Mouse (Mus musculus) testis, adult 2 months (tissue): ENCODE results near the gene Gbp2b. TPM values are rescaled to one million over a fixed set of nuclear protein-coding genes. Genes with fewer than 3 reads are reported as not detected.
A peak's percentile ranks its signal among the peaks of the same experiment; 100 is the strongest.
"Not testable (repeated sequence)": the region's sequence is repeated elsewhere in the genome, so short reads cannot be mapped to it uniquely, and the experiment has no call there.

ENCODE experiments used
- H3K27ac ChIP-seq: fragments of 200-500 bp; 2 replicates; pipeline ENCODE4 v1.5.1; 2012; ENCODE audit warnings: low read depth, low read length; ENCODE audit not compliant: control insufficient read depth, insufficient read depth
- H3K27me3 ChIP-seq: fragments of 200-500 bp; 2 replicates; pipeline ENCODE4 v1.6.1; 2012; ENCODE audit warnings: mild to moderate bottlenecking, low read length, moderate library complexity; ENCODE audit not compliant: control insufficient read depth, insufficient read depth
- H3K36me3 ChIP-seq: fragments of 200-500 bp; 2 replicates; pipeline ENCODE4 v1.6.1; 2012; ENCODE audit warnings: mild to moderate bottlenecking, low read length; ENCODE audit not compliant: control insufficient read depth, insufficient read depth
- H3K4me1 ChIP-seq: fragments of 200-500 bp; 2 replicates; pipeline ENCODE4 v1.6.1; 2012; ENCODE audit warnings: low read length; ENCODE audit not compliant: control insufficient read depth, insufficient read depth
- H3K4me3 ChIP-seq: fragments of 200-500 bp; 2 replicates; pipeline ENCODE4 v1.5.1; 2012; ENCODE audit warnings: low read depth, mild to moderate bottlenecking, low read length, moderate library complexity, mixed read lengths; ENCODE audit not compliant: control insufficient read depth
- CTCF ChIP-seq: fragments of 200-500 bp; IDR thresholded peaks from 2 replicates; pipeline ENCODE4 v1.5.1; 2012; ENCODE audit warnings: low read depth, mild to moderate bottlenecking, inconsistent platforms, low read length, moderate library complexity; ENCODE audit not compliant: control insufficient read depth, insufficient read depth, insufficient replicate concordance
- POLR2A ChIP-seq: fragments of 200-500 bp; IDR thresholded peaks from 2 replicates; pipeline ENCODE4 v1.6.1; 2012; ENCODE audit warnings: low read depth, mild to moderate bottlenecking, inconsistent platforms, low read length, moderate library complexity; ENCODE audit not compliant: control insufficient read depth
- polyA plus RNA-seq: library from polyadenylated mRNA; depleted of rRNA; stranded (reverse); fragments of >200 nt; gene quantifications from 2 replicates; pipeline ENCODE4 v1.2.3, GENCODE M21; 2012; rRNA removed

Gbp2b gene
- polyA plus RNA-seq, 1 experiment: 0.06 TPM

GRCm38 (mm10) chr3:142620956-142621562 is 26.4 kb downstream of the Gbp2b start:
- TF ChIP-seq POLR2A (no peak), CTCF (no peak)
- H3K27ac ChIP-seq: no peak overlapping the region; the same call in 1 of the 2 replicates
- no peaks in the 10 kb centered on the region for H3K36me3 ChIP-seq
- H3K4me1 ChIP-seq: no peaks in the 10 kb centered on the region
- no peak overlapping the region for H3K4me3 ChIP-seq
- H3K27me3 ChIP-seq: no peaks in the 10 kb centered on the region

DNA sequence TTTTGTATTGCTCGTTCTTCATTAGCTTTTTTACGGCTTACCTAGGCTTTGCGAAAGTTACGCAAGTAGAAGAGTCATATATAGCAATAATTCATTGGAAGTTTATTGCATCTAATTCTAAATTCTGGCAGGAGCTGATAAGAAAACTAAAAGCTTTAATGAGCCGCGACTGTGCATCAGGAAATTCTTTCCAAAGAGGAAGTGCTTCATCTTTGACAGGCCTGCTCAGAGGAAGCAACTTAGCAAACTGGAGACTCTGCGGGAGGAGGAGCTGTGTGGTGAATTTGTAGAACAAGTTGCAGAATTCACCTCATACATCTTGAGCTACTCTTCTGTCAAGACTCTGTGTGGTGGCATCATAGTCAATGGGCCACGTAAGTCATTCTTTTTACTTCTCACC is 35.7 kb downstream of the Gbp2b start:
- no peak overlapping the region for H3K27ac ChIP-seq
- H3K4me3 ChIP-seq: no peak overlapping the region
- no peaks in the 10 kb centered on the region for H3K36me3 ChIP-seq
- H3K27me3 ChIP-seq: no peaks in the 10 kb centered on the region
- TF ChIP-seq CTCF (no peak), POLR2A (no peak)
- H3K4me1 ChIP-seq: no peaks in the 10 kb centered on the region

- Histone ChIP-seq H3K27ac (no peak overlapping the region), H3K4me3 (no peak overlapping the region), H3K4me1 (no peaks in the 10 kb centered on the region; the same call in 1 of the 2 replicates), H3K36me3 (no peaks in the 10 kb centered on the region), H3K27me3 (no peaks in the 10 kb centered on the region)
- TF ChIP-seq CTCF (peak; percentile 19; the same call in 1 of the 2 replicates), POLR2A (no peak)
These were observed 45.6 kb downstream of the Gbp2b start for GRCm38 (mm10) chr3:142640201-142640600.

- not testable (repeated sequence) for H3K27ac ChIP-seq, H3K4me3 ChIP-seq, H3K4me1 ChIP-seq, H3K36me3 ChIP-seq, H3K27me3 ChIP-seq
These were observed 51.3 kb downstream of the Gbp2b start for GRCm38 (mm10) chr3:142645949-142646348.

DNA sequence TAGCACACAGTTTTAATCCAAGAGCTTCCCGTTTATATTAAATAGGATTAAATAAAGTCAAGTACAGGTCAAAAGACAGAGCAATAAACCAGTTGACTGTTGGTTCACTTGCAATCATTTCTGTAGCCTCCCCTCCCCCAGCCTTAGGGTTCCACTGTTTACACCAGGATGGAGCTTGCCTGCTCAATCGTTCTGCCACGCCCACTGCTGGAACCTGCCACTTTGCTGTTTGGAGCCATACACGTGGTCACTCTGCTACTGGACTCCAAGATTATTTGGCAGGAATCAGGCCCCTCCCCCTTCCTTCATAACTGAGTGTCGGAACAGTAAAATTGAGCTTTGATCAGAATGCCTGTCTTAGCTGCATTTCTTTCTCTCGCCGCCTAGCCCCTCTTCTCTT is 53.2 kb downstream of the Gbp2b start:
- not testable (repeated sequence) for H3K4me3 ChIP-seq, H3K4me1 ChIP-seq, H3K27ac ChIP-seq, H3K36me3 ChIP-seq, H3K27me3 ChIP-seq

DNA sequence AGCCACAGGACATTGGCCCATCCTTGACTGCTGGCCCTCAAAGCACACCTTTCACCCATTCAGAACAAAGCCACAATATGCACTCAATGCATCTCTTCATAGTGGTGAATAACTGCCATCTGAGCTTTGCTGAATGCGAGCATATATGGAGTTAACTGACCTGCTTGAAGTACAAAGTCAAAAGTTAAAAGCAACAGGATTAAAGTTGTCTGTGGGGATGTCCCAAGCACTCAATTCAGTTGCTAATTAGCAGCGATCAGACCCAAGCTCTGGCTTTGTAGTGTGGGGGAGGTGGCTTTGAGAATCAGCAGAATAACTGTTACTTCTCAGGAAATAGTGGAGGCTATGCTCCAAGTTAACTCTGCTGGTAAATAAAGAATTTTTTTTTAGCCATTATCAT is 55.6 kb downstream of the Gbp2b start:
- Histone ChIP-seq H3K4me3 (no peak overlapping the region), H3K27ac (no peak overlapping the region), H3K36me3 (no peaks in the 10 kb centered on the region), H3K4me1 (peaks cover 3% of the 10 kb centered on the region; the same call in 1 of the 2 replicates), H3K27me3 (no peaks in the 10 kb centered on the region)
- no peak for TF ChIP-seq CTCF
- TF ChIP-seq POLR2A: no peak

DNA sequence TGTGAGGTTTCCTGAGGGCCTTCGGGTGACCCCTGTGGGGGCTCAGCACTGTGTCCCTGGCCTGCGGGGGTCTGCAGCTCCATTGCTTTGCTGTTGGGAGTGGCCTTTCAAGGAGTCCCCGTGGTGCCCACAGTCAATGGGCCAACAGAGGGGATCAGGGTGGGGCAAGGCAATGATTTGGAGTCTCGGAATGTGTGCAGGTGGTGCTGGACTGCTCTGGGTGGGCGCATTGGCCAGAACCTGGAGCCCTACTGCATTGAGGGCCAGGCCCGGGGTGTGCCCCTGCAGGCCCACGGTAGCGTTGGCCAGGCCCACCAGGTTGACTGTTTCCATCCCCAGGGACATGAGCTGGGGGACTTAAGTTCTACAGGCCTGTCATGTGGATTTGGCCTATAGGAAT is 70.1 kb downstream of the Gbp2b start:
- Histone ChIP-seq H3K27me3 (no peaks in the 10 kb centered on the region), H3K4me3 (no peak overlapping the region), H3K36me3 (no peaks in the 10 kb centered on the region), H3K27ac (no peak overlapping the region), H3K4me1 (no peaks in the 10 kb centered on the region)
- TF ChIP-seq POLR2A (no peak), CTCF (no peak)

Other genes starting within 250 kb of the Gbp2b start
- gene Pdlim5, start 199.2 kb upstream of the Gbp2b start, polyA plus RNA-seq: 10.6 and 11.2 TPM in 2 replicates
- gene Gbp5, start 100.9 kb upstream of the Gbp2b start, polyA plus RNA-seq: 0.57 and 0.84 TPM in 2 replicates
- gene Gbp7, start 64.5 kb upstream of the Gbp2b start, polyA plus RNA-seq: 0.22 and 0.25 TPM in 2 replicates
- 0.74 and 1.5 TPM in 2 replicates for gene Gbp3, start 34.8 kb upstream of the Gbp2b start, polyA plus RNA-seq
- 0.52 and 0.63 TPM in 2 replicates for gene Gbp2, start 25.8 kb downstream of the Gbp2b start, polyA plus RNA-seq
- 3.1 and 3.8 TPM in 2 replicates for gene Kyat3, start 106.2 kb downstream of the Gbp2b start, polyA plus RNA-seq
- 51.3 and 58.5 TPM in 2 replicates for gene Gtf2b, start 170.2 kb downstream of the Gbp2b start, polyA plus RNA-seq